Mouse (Mus musculus): ENCODE results near the gene Tent2. TPM values are rescaled to one million over a fixed set of nuclear protein-coding genes. Genes with fewer than 3 reads are reported as not detected.

Gene Tent2
- polyA plus RNA-seq (2015; fragmentation: Nextera tagmentation; extraction: Ambion mirVana): 32.2 and 41.0 TPM in 2 replicates

DNA sequence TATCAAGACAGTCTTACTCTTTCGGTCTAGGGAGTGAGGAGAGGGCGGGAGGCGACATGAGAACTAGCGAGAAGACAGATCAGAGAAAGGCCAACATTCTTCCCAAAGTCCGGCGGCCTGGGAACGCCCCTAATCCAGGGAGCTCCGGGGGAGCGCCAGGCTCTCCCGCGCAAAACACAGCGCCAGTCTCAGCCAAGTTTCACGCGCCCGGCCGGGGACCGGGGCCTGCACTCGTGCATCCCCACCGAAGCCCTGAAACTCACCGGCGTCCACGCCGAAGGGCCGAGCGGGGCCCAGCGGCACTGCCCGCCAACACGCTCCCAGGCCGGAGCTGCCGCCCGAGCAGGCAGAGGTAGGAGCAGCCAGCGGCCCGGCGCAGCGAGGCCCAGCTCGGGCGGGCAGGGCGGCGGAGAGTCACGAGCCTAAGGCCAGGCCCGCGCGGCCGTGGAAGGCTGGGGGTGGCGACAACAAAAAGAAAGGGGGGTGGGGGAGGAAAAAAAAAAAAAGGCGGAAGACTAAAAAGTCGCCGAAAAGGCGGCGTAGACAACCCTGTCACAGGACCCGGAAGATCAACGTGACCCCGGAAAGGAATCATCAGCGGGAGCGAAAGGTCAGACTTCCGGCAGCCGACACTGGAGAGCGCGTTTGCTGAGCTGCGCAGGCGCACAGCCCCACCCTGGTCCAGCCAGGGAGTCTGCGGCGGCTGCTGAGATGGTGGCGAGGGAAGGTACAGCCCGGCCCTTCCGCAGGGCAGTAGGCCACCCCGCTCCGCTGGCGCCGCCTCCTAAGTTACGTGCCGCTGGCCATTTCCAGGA lies at the start of gene Tent2:
TSS of gene Tent2 (minus strand) at position 555 of the 815 bp plus-strand sequence.
- Histone ChIP-seq H3K4me2 (peak within 1 kb of the TSS; percentile 75), H3K9ac (peak within 1 kb of the TSS; percentile 93), H3K4me3 (replicated peaks) (peak within 1 kb of the TSS; percentile 99), H3K4me1 (replicated peaks) (peaks cover 31% of the 10 kb centered on the region), H3K27me3 (no peaks in the 10 kb centered on the region), H3K27ac (peak within 1 kb of the TSS; percentile 94), H3K36me3 (0 out of 2 replicates have a peak, but pooled peaks cover 3% of the 10 kb centered on the region), H3K9me3 (replicated peaks) (no peaks in the 10 kb centered on the region)
- DNase-seq (peak; percentile 93), ATAC-seq (ENCODE audit: low read depth) (peak; percentile 100)
- WGBS (ENCODE audit: insufficient replicate concordance): under 1% methylated on average over 71 of the region's 72 CpGs

- H3K27ac ChIP-seq: no peak overlapping the region
- WGBS (ENCODE audit: insufficient replicate concordance): 74% methylated on average over 3 of the region's 3 CpGs
- ATAC-seq (ENCODE audit: low read depth) (no peak), DNase-seq (no peak)
- peaks cover 39% of the 10 kb centered on the region for H3K4me1 ChIP-seq (replicated peaks)
- no peaks in the 10 kb centered on the region for H3K9me3 ChIP-seq (replicated peaks)
- H3K27me3 ChIP-seq: no peaks in the 10 kb centered on the region
- H3K36me3 ChIP-seq: no peaks in the 10 kb centered on the region
- H3K4me2 ChIP-seq: no peak overlapping the region
- H3K9ac ChIP-seq: no peak overlapping the region
- H3K4me3 ChIP-seq (replicated peaks): no peak overlapping the region
Observed at GRCm38 (mm10) chr13:93241180-93241579, 49.0 kb upstream of the Tent2 start.

- H3K9ac ChIP-seq: peak overlapping the region; percentile 36; the same call in 1 of the 2 replicates
- H3K4me3 ChIP-seq (replicated peaks): peak overlapping the region; percentile 22
- WGBS (ENCODE audit: insufficient replicate concordance): 39% methylated on average over 6 of the region's 7 CpGs
- no peaks in the 10 kb centered on the region for H3K36me3 ChIP-seq
- DNase-seq: no peak
- no peaks in the 10 kb centered on the region for H3K27me3 ChIP-seq
- H3K27ac ChIP-seq: peak overlapping the region; percentile 76
- H3K4me2 ChIP-seq: peak overlapping the region; percentile 59
- peak; percentile 63 for ATAC-seq (ENCODE audit: low read depth)
- peaks cover 39% of the 10 kb centered on the region for H3K4me1 ChIP-seq (replicated peaks)
- H3K9me3 ChIP-seq (replicated peaks): no peaks in the 10 kb centered on the region
Observed at GRCm38 (mm10) chr13:93239561-93239960, 47.4 kb upstream of the Tent2 start.

GRCm38 (mm10) chr13:93239134-93239533 lies 46.9 kb upstream of the Tent2 start:
- no peaks in the 10 kb centered on the region for H3K27me3 ChIP-seq
- no peaks in the 10 kb centered on the region for H3K36me3 ChIP-seq
- H3K4me1 ChIP-seq (replicated peaks): peaks cover 39% of the 10 kb centered on the region
- no peak overlapping the region for H3K9ac ChIP-seq
- peak overlapping the region; percentile 22; the same call in 1 of the 2 replicates for H3K4me3 ChIP-seq (replicated peaks)
- H3K4me2 ChIP-seq: peak overlapping the region; percentile 59
- DNase-seq (no peak), ATAC-seq (ENCODE audit: low read depth) (peak; percentile 95)
- H3K27ac ChIP-seq: peak overlapping the region; percentile 76
- no peaks in the 10 kb centered on the region for H3K9me3 ChIP-seq (replicated peaks)
- 20% methylated on average over 9 of the region's 9 CpGs for WGBS (ENCODE audit: insufficient replicate concordance)

DNA sequence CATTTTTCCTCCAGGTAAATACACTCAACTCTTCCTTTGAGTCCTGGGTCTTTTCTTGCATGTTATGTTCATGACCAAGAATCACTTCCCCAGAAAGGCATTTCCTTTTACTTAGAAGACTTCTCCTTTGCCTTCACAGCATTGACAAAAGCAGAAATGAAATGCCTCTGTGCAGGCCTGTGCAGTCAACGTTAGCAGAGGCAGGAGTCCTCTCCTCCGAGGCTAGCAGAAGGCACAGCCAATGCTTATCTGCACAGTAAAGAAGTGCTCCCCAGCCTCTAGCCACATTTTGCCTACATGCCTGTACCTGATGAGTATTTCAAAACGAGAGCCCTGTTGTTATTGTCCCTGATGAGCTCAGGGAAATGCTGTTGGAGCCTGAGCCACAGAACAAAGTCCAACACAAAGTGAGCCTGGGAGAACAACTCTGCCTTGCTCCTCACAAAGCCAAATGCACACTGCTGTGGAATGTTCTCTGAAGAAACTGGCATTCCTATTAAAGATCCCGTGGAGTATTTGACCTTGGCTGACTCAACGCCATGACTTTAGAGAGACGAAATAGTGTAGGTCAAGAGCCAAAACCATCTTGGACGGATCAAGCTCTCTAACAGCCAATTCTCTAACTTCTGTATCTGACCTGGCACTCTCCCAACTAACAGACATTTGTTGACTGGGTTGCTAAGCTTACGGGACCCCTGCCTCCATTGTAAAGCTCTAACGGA lies 45.7 kb upstream of the Tent2 start:
- peak; percentile 52; the same call in 1 of the 2 replicates for ATAC-seq (ENCODE audit: low read depth)
- Histone ChIP-seq H3K9ac (no peak overlapping the region), H3K4me1 (replicated peaks) (peaks cover 36% of the 10 kb centered on the region), H3K36me3 (no peaks in the 10 kb centered on the region), H3K27me3 (no peaks in the 10 kb centered on the region), H3K9me3 (replicated peaks) (no peaks in the 10 kb centered on the region), H3K4me3 (replicated peaks) (no peak overlapping the region), H3K27ac (peak overlapping the region; percentile 76), H3K4me2 (no peak overlapping the region)
- no peak for DNase-seq
- 53% methylated on average over 9 of the region's 9 CpGs for WGBS (ENCODE audit: insufficient replicate concordance)

DNA sequence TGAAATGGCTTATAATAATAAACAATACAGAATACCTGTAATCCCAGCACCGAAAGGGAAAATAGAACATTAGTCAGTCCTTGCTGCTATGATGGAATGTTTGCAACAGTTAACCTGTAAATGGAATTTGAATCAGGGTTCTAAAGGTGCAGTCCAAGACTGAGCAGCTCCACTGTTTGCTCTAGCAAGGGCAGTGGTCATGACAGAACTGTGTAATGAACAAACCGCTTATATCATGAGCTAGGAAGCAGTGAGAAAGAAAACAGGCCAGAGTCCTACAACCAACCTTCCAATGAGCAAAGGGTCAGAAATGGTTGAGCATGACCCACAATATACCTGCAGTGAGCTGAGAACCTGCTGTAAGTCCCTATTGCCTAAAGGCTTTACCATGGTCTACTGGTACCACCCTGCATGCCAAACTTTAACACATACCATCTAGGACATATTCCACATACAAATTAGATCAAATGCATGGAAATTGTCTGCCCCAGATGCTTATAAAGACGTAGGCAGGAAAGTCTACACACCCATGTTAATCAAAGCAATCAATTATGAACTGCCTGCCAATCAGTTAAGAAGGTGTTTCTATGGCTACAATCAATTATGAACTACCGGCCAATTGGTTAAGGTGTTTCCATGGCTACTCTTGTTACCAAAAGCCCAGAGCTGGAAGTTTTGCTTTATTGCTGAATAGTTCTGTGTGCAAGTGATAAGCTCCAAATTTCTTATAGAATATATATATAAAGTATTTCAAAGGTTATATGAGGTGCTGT lies 42.3 kb upstream of the Tent2 start:
- H3K36me3 ChIP-seq: no peaks in the 10 kb centered on the region
- ATAC-seq (ENCODE audit: low read depth): 0 out of 2 replicates have a peak, but pooled peaks have one; percentile 8
- H3K9me3 ChIP-seq (replicated peaks): no peaks in the 10 kb centered on the region
- no peak overlapping the region for H3K9ac ChIP-seq
- H3K4me2 ChIP-seq: no peak overlapping the region
- 69% methylated on average over 4 of the region's 4 CpGs for WGBS (ENCODE audit: insufficient replicate concordance)
- no peaks in the 10 kb centered on the region for H3K27me3 ChIP-seq
- DNase-seq: no peak
- peaks cover 27% of the 10 kb centered on the region for H3K4me1 ChIP-seq (replicated peaks)
- H3K27ac ChIP-seq: no peak overlapping the region
- no peak overlapping the region for H3K4me3 ChIP-seq (replicated peaks)

DNA sequence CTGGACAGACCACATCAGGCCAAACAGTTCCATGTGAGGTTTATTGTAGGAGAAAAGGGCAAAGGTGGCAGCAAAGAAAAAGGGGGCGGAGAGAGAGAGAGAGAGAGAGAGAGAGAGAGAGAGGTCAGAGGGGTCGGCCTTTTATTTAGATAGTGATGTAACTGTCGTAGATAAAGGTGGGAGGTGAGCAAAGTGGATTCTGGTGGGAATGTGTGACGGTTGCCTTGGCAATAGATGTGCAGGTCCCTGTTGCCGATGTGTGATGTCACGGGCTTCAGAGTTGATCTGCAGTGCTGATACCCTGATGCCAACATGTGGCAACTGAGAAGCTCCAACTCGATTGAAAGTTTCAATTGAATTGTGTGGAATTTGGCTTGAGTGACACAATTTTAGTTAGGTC lies 40.1 kb upstream of the Tent2 start:
- Histone ChIP-seq H3K27ac (no peak overlapping the region), H3K27me3 (no peaks in the 10 kb centered on the region), H3K9ac (no peak overlapping the region), H3K4me2 (no peak overlapping the region), H3K4me1 (replicated peaks) (peaks cover 6% of the 10 kb centered on the region), H3K4me3 (replicated peaks) (no peak overlapping the region), H3K9me3 (replicated peaks) (no peaks in the 10 kb centered on the region), H3K36me3 (no peaks in the 10 kb centered on the region)
- 59% methylated on average over 7 of the region's 7 CpGs for WGBS (ENCODE audit: insufficient replicate concordance)
- DNase-seq: no peak
- ATAC-seq (ENCODE audit: low read depth): peak; percentile 62

DNA sequence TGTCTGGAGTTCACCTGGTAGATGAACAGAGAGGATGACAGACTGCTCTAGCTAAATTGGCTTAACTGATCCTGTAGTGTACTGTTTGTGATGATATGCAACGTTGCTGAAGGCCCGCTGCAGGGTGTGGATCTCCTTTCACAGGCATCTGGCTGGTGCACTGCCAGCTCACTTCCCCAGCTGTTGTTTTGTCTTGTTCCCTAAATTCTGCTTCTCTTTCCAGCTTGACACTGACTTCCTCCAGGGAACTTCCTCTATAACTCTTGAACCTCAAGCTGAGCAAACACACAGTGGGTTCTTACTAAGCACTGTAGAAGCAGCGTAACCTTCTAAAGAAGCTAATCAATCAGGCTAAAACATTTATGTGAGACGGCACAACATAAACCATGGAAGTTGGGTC lies 38.8 kb upstream of the Tent2 start:
- peak; percentile 19; the same call in 1 of the 2 replicates for ATAC-seq (ENCODE audit: low read depth)
- no peaks in the 10 kb centered on the region for H3K27me3 ChIP-seq
- H3K4me3 ChIP-seq (replicated peaks): no peak overlapping the region
- no peak for DNase-seq
- no peak overlapping the region for H3K4me2 ChIP-seq
- no peak overlapping the region for H3K9ac ChIP-seq
- peaks cover 4% of the 10 kb centered on the region; the same call in 1 of the 2 replicates for H3K4me1 ChIP-seq (replicated peaks)
- no peak overlapping the region for H3K27ac ChIP-seq
- WGBS (ENCODE audit: insufficient replicate concordance): 31% methylated on average over 4 of the region's 4 CpGs
- no peaks in the 10 kb centered on the region for H3K36me3 ChIP-seq
- H3K9me3 ChIP-seq (replicated peaks): no peaks in the 10 kb centered on the region

- no peaks in the 10 kb centered on the region for H3K36me3 ChIP-seq
- no peaks in the 10 kb centered on the region for H3K27me3 ChIP-seq
- H3K4me1 ChIP-seq (replicated peaks): no peaks in the 10 kb centered on the region
- no peak overlapping the region for H3K4me3 ChIP-seq (replicated peaks)
- 53% methylated on average over 1 of the region's 1 CpGs for WGBS (ENCODE audit: insufficient replicate concordance)
- ATAC-seq (ENCODE audit: low read depth) (no peak), DNase-seq (no peak)
- H3K4me2 ChIP-seq: no peak overlapping the region
- no peak overlapping the region for H3K27ac ChIP-seq
- H3K9ac ChIP-seq: no peak overlapping the region
- H3K9me3 ChIP-seq (replicated peaks): no peaks in the 10 kb centered on the region
Observed at GRCm38 (mm10) chr13:93211741-93212140, 19.6 kb upstream of the Tent2 start.

DNA sequence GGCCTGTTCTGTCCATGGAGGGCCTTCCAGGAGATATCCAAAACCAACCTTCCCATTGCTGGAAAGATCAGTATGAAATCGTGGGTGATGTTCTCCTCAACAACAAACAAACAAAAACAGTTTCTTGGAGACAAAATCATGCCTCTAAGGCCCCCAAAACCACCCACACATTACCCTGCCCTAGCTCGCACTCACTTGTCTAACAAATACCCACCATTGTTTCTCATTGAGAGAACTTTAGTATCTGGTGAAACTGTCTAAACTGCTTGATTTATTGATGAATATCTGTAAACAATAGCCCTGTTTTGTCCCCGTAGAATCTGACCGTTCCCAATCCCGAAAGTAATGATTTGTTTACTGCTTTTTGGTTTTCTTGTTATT lies 451 bp upstream of the Tent2 start:
- Histone ChIP-seq H3K9ac (peak overlapping the region; percentile 93), H3K27ac (peak overlapping the region; percentile 94), H3K9me3 (replicated peaks) (no peaks in the 10 kb centered on the region), H3K4me1 (replicated peaks) (peaks cover 31% of the 10 kb centered on the region), H3K36me3 (0 out of 2 replicates have a peak, but pooled peaks cover 3% of the 10 kb centered on the region), H3K4me2 (peak overlapping the region; percentile 75), H3K27me3 (no peaks in the 10 kb centered on the region), H3K4me3 (replicated peaks) (peak overlapping the region; percentile 99)
- 57% methylated on average over 5 of the region's 5 CpGs for WGBS (ENCODE audit: insufficient replicate concordance)
- ATAC-seq (ENCODE audit: low read depth) (peak; percentile 8), DNase-seq (no peak)

DNA sequence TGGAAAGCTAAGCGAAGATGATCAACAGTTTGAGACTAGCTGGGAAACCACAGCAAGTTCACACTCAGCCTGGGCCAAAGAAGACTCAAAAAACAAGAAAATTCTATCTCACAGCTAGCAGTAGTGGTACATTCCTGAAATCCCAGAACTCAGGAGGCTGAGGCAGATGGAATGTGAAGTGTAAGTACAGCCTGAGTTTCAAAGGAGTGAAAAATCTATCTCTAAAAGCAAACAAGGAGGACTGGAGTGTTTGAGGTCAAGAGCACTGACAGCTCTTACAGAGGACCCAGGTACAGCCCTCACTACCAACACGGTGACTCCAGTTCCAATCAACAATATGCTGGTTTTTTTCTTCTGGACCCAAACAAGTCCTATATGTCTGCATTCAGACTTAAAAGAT lies 2.8 kb downstream of the Tent2 start:
- Histone ChIP-seq H3K9ac (no peak overlapping the region), H3K4me2 (peak overlapping the region; percentile 32), H3K4me1 (replicated peaks) (peaks cover 31% of the 10 kb centered on the region), H3K9me3 (replicated peaks) (no peaks in the 10 kb centered on the region), H3K4me3 (replicated peaks) (no peak overlapping the region), H3K27me3 (no peaks in the 10 kb centered on the region), H3K27ac (no peak overlapping the region), H3K36me3 (peaks cover 9% of the 10 kb centered on the region)
- ATAC-seq (ENCODE audit: low read depth) (no peak), DNase-seq (no peak)
- 73% methylated on average over 2 of the region's 2 CpGs for WGBS (ENCODE audit: insufficient replicate concordance)

Measured in liver, embryonic 13.5 days (tissue).